Mouse (Mus musculus) adrenal gland, adult (tissue): ENCODE results near the gene Gabrr2.
A peak's percentile ranks its signal among the peaks of the same experiment; 100 is the strongest.
"Not testable (repeated sequence)": the region's sequence is repeated elsewhere in the genome, so short reads cannot be mapped to it uniquely, and the experiment has no call there.

Source experiments
- DNase-seq, 2 experiments: peaks; one replicate each; pipeline ENCODE4 v3.0.0; 2022 to 2023; ENCODE audit warnings: low spot score in 1 of 2; ENCODE audit not compliant: inconsistent age in 2 of 2

Gabrr2 gene

GRCm38 (mm10) chr4:33068894-33069293 is 6.1 kb downstream of the Gabrr2 start:
- DNase-seq = no peak

DNA sequence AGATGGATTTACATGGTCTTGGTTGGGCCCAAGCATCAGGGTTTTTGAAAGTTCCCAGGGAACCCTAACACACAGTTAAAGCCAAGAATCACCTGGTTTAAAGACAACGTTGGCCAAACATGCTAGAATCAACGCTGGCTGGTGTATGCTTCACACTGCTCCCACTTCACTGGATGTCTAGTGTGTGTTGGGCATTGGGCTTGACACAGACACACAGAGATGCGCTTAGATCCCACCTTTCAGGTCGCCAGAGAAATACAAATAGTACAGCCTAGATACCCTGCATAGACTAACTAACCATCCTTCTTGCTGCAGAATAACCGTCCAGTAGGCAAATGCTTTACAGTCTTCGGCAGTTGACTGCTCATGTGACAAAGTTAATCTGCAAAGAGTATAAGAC is 7.5 kb downstream of the Gabrr2 start:
- DNase-seq = no peak

GRCm38 (mm10) chr4:33071337-33071736 is 8.5 kb downstream of the Gabrr2 start:
- DNase-seq = no peak

DNA sequence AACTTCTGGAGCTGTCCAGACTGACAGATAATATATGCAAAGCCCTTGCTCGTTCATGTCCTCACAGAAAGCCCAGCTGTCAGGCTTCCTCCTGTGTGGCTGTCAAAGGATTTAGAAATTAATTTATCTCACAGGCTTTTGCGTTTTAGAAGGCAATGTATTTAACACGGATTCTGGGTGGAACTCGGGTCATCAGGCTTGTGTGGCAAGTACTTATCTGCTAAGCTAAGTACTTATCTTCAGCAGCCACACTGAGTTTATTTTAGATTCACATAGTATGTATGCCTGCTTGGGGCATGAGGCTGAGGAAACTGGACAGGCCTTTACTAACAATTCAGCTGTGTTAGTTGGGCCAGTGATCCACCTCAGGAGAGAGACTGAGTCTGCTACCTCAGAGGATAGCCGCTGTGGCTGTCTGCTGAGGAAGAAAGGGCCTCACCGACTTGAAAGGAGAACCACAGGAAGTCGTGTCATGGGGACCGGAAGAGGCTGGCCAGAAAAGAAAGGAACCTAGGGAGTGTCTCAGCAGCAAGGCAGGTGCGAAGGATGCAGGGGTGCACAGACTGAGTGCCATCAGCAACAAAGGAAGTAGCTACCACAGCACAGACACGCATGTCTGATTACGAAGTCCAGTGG is 9.8 kb downstream of the Gabrr2 start:
- no peak for DNase-seq

DNA sequence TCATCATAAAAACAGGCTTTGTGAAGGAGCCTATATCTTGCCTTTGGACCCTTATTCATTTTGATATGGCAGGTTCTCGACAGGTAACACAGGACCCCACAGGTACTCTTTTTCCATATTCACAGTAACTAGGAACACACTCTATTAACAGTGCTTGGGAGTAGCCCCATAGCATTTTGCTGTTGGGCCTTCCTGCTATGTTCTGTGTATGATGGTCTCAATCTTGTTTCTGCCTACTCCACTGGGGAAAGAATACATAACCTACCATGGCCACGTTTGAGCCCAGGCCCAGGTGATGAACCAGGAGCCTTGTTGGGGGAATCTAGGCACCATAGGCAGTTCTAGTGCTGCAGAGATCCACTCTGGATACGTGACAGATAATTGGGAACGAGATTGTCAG is 11.6 kb downstream of the Gabrr2 start:
- no peak for DNase-seq

DNA sequence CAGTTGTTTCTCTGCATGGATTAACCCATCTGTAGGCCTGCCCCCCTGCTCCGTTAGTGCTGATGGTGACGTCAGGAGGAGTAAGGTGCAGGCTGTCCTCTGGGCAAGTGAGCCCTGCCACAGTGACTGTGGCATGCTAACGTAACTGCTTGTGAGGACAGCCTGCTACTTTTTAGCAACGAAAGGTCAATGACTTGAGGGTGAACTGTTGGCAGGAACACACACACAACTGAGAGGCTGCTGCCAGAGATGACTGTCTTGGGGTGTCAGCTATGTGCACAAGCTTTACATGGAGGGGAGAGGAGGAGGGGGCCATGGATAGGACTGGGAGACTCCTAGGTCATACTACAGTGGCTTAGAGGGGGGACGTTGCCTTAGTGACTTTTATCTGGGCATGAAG is 12.1 kb downstream of the Gabrr2 start:
- peak in 1 of 2 experiments; percentile 39 for DNase-seq

DNA sequence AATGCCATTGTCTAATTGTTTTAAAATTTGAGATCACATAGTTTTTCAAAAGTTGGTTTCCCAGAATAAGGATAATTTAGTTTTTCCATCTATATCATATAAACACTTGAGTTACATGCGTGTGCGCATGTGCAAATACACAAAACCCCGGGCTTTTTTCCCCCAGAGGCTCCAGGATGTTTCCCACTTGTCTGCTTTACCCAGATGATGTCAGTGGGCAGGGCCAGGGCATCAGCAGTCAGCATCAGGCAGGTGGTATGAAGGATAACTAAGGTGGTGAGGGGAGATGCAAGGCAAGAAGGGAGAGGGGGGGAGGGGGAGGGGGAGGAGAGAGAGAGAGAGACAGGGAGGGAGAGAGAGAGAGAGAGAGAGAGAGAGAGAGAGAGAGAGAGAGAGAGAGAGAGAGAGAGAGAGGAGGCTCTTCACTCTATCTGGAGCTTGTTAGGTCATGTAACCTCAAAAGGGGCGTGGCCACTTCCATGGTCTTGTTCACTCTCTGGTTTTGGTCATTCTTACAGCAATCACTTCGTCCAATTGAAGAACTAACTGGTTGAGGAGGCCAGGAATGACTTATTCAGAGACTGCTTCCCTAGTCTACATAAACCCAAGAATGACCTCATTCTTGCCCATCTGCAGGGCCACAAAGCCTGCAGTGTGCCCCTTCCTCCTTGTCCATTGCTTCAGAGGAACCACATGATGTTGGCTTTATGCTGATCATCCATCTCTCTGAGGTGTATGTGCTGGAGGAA is 13.2 kb downstream of the Gabrr2 start:
- no peak for DNase-seq

GRCm38 (mm10) chr4:33077161-33077560 is 14.4 kb downstream of the Gabrr2 start:
- DNase-seq = no peak

GRCm38 (mm10) chr4:33077724-33078123 is 14.9 kb downstream of the Gabrr2 start:
- no peak for DNase-seq

DNA sequence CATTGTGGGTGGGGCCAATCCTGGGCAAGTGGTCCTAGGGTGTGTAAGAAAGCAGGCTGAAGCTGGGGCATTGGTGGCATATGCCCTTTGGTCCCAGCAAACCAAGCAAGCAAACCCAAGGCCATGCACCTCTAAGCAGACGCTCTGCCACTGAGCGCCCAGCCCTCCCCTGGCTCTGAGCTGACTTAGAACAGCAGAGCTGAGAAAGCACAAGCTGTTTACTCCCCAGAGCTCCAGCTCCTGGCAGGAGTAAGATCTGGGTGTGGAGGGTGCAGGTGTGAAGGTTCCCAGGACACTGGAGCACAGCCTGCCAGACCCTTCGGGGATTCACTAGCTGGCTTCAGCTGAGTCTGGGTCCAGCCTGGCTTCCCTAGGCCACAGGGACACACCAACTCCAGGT is 15.7 kb downstream of the Gabrr2 start:
- no peak for DNase-seq

GRCm38 (mm10) chr4:33099118-33099694 is 36.4 kb downstream of the Gabrr2 start:
- DNase-seq = no peak

DNA sequence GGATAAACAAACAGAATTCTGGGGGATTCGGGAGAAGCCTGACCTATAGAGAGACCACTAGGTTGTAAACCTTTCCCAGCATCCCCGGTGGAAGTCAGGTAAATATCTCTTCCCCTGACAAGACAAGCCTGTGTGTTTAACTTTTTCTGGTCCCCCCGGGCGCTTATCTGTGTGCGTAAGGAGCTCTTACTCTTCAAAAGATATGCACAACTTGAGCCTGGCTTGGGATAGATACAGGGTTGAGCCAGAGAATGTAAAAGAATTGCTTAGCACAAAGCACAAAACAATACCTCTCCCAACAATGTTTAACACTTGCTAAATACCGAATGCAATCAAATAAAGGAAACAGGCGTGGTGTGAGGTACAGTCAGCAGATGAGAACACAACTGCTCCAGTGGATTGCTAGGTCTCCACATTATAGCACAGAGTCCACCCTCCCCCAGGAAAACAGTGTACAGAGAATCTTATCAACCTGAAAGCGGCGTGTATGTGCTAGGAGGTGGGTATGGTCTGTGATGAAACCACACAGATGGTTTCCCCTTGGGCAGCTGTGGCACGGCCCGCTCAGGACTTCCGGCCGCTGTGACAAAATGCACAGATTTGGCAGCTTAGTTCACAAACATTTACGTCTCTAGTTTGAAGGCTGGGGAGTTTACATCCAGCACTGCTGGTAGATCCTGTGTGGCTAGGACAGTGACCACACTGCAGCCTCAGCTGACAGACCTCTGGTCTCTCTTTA is 47.1 kb downstream of the Gabrr2 start:
- DNase-seq = no peak

DNA sequence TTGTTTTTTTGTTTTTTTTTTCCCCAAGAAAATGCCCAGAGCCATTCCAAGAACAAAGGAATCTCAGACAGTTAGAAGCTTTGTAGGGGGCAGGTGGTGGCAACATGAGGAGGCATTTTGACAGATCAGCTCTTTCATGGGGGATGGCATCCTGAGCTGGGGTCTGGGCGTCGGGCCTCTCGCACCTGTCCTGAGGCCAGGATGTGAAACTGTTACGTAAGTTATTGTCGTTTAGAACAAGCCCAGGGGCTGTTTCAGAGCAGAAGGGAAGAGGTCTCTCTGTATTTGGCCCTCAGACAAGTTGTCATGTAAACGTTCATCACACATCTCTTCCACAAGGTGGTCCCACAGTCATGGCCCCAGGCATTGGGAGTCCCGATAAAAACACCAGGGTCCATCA is 48.0 kb downstream of the Gabrr2 start:
- no peak for DNase-seq

DNA sequence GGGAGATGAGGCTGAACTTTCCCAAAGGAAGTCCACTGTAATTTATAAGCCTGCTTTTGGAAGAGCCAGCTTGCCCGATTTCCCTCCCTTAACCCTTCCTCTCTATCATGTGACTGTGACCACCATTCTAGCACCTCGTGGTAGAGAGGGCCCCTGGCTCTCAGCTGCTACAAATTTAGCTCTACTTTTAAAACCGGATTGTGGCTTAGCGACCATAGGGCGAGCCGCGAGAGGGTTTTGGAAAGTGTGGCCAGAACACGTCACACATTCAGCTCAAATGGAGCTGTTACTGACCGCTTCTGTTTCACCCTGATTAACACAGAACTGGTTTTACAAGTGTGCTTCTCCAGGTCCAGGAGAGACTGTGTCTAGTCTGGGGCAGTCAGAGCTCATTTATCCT is 48.6 kb downstream of the Gabrr2 start:
- DNase-seq = no peak

DNA sequence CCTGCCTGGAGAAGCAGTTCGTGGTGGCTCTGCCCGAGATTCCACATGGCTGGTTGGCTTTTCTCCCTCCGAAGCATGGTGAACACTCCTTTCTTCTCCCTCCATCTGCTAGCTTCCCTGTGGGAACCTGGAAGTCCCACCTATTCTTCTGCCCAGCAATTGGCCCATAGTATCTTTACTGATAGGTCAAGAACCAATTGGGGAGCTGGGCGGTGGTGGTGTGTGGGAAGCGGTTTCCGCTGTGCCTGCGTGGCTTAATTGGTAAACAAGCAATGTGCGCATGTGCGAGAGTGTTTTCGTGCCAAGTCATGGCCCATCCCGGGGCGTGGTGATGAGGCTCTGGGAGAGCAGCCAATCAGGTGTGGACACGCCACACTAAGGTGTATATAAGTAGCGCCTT is 50.1 kb downstream of the Gabrr2 start:
- DNase-seq = not testable (repeated sequence)

- peak; percentile 53 to 85 for DNase-seq
Observed at GRCm38 (mm10) chr4:33119118-33119517, 56.3 kb downstream of the Gabrr2 start.

GRCm38 (mm10) chr4:33124493-33124892 is 61.7 kb downstream of the Gabrr2 start:
- peak; percentile 27 to 78 for DNase-seq

GRCm38 (mm10) chr4:33125409-33126084 is 62.7 kb downstream of the Gabrr2 start:
- no peak for DNase-seq

DNA sequence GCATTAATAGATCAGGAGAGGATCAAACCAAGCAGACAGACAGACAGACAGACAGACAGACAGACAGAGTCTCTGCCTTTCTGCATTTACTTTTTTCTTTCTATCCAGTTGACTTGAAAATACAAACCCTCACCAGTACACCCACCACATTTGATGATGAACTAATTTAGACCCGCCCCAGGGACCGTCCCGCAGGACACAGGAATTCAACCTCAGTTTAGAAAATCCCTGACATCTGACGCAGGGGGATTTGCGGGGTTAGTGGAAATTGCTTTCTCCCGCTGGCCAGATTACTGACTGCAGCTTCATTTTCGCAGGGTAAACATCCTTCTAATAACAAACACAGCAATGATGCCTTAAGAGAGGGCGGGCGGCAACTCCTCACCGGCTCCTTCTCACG is 69.4 kb downstream of the Gabrr2 start, which contains the start of gene Gabrr1:
Gabrr1 (plus strand) TSS at position 301 of the 400 bp plus-strand sequence.
- DNase-seq = no peak
